Mouse (Mus musculus) testis, adult 2 months (tissue): ENCODE measurements around the gene Gm3095. TPM values are rescaled to one million over a fixed set of nuclear protein-coding genes. Genes with fewer than 3 reads are reported as not detected.
"Not testable (repeated sequence)": the region's sequence is repeated elsewhere in the genome, so short reads cannot be mapped to it uniquely, and the experiment has no call there.

Experiments used
- H3K27ac ChIP-seq: fragments of 200-500 bp; 2 replicates; pipeline ENCODE4 v1.5.1; 2012; ENCODE audit warnings: low read depth, low read length; ENCODE audit not compliant: control insufficient read depth, insufficient read depth
- H3K27me3 ChIP-seq: fragments of 200-500 bp; 2 replicates; pipeline ENCODE4 v1.6.1; 2012; ENCODE audit warnings: mild to moderate bottlenecking, low read length, moderate library complexity; ENCODE audit not compliant: control insufficient read depth, insufficient read depth
- H3K36me3 ChIP-seq: fragments of 200-500 bp; 2 replicates; pipeline ENCODE4 v1.6.1; 2012; ENCODE audit warnings: mild to moderate bottlenecking, low read length; ENCODE audit not compliant: control insufficient read depth, insufficient read depth
- H3K4me1 ChIP-seq: fragments of 200-500 bp; 2 replicates; pipeline ENCODE4 v1.6.1; 2012; ENCODE audit warnings: low read length; ENCODE audit not compliant: control insufficient read depth, insufficient read depth
- H3K4me3 ChIP-seq: fragments of 200-500 bp; 2 replicates; pipeline ENCODE4 v1.5.1; 2012; ENCODE audit warnings: low read depth, mild to moderate bottlenecking, low read length, moderate library complexity, mixed read lengths; ENCODE audit not compliant: control insufficient read depth
- polyA plus RNA-seq: library from polyadenylated mRNA; depleted of rRNA; stranded (reverse); fragments of >200 nt; gene quantifications from 2 replicates; pipeline ENCODE4 v1.2.3, GENCODE M21; 2012; rRNA removed

Gm3095 gene
- 1.8 and 2.6 TPM in 2 replicates for polyA plus RNA-seq

DNA sequence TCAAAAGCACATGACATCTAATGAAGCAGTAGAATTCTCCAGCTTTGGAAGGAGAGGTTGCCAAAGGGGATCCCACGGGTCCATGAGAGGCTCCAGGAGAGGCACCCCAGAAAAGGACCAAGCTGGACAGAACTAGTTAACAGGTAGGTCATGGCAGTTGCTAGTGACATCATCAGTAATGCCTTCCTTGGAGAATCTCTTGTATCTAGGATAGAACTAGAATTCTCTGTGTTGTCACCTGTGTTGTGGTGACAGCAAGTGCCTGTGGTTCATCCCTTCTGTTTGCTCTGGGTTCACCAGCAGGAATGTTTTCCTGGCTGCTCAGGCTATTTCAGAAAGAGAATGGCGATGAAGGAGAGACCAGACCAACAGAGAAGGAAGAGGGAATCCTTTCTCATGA, at the start of gene Gm3095:
Gene Gm3095, plus strand, starts transcription at position 301 of the 400 bp plus-strand sequence.
- H3K4me1 ChIP-seq, H3K27ac ChIP-seq, H3K36me3 ChIP-seq, H3K4me3 ChIP-seq, H3K27me3 ChIP-seq: not testable (repeated sequence)

DNA sequence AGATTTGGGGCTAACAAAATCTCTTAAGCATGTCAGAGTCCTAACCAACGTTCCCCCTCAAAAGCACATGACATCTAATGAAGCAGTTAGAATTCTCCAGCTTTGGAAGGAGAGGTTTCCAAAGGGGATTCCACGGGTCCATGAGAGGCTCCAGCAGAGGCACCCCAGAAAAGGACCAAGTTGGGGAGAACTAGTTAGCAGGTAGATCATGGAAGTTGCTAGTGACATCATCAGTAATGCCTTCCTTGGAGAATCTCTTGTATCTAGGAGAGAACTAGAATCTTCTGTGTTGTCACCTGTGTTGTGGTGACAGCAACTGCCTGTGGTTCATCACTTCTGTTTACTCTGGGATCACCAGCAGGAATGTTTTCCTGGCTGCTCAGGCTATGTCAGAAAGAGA, 31.9 kb upstream of the Gm3095 start, which contains the start of gene Gm3029:
Gene Gm3029, plus strand, starts transcription at position 301 of the 400 bp plus-strand sequence.
- H3K4me3 ChIP-seq, H3K27ac ChIP-seq, H3K27me3 ChIP-seq, H3K4me1 ChIP-seq, H3K36me3 ChIP-seq: not testable (repeated sequence)

DNA sequence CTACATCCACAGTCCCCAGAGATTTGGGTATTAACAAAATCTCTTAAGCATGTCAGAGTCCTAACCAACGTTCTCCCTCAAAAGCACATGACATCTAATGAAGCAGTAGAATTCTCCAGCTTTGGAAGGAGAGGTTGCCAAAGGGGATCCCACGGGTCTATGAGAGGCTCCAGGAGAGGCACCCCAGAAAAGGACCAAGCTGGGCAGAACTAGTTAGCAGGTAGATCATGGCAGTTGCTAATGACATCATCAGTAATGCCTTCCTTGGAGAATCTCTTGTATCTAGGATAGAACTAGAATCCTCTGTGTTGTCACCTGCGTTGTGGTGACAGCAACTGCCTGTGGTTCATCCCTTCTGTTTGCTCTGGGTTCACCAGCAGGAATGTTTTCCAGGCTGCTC, 34.7 kb downstream of the Gm3095 start, which contains the start of gene Gm3099:
Gene Gm3099, plus strand, starts transcription at position 301 of the 400 bp plus-strand sequence.
- not testable (repeated sequence) for H3K4me3 ChIP-seq, H3K27ac ChIP-seq, H3K27me3 ChIP-seq, H3K4me1 ChIP-seq, H3K36me3 ChIP-seq

Other genes starting within 250 kb of the Gm3095 start
- gene Gm3002, start 153.5 kb upstream of the Gm3095 start, polyA plus RNA-seq: 1.7 and 4.2 TPM in 2 replicates
- gene Gm3033, start 117.3 kb upstream of the Gm3095 start, polyA plus RNA-seq: 0.07 and 0.25 TPM in 2 replicates
- gene Gm2916, start 79.4 kb upstream of the Gm3095 start, polyA plus RNA-seq: 9.5 and 12.9 TPM in 2 replicates
- gene Gm3029, start 31.8 kb upstream of the Gm3095 start, polyA plus RNA-seq: 5.3 and 6.5 TPM in 2 replicates
- 0.32 and 0.67 TPM in 2 replicates for gene Gm3099, start 34.8 kb downstream of the Gm3095 start, polyA plus RNA-seq
- gene Gm5796, start 60.4 kb downstream of the Gm3095 start, polyA plus RNA-seq: 1.6 and 2.6 TPM in 2 replicates
- 2.6 and 3.5 TPM in 2 replicates for gene Gm3115, start 120.6 kb downstream of the Gm3095 start, polyA plus RNA-seq
- 2.1 and 2.4 TPM in 2 replicates for gene Gm8108, start 147.0 kb downstream of the Gm3095 start, polyA plus RNA-seq
- gene Gm3127, start 201.5 kb downstream of the Gm3095 start, polyA plus RNA-seq: 1.4 and 2.8 TPM in 2 replicates
- 2.0 and 2.2 TPM in 2 replicates for gene Gm2974, start 219.0 kb downstream of the Gm3095 start, polyA plus RNA-seq